11 mouse cellular contexts compared by ENCODE assay signal in the genomic region with DNA sequence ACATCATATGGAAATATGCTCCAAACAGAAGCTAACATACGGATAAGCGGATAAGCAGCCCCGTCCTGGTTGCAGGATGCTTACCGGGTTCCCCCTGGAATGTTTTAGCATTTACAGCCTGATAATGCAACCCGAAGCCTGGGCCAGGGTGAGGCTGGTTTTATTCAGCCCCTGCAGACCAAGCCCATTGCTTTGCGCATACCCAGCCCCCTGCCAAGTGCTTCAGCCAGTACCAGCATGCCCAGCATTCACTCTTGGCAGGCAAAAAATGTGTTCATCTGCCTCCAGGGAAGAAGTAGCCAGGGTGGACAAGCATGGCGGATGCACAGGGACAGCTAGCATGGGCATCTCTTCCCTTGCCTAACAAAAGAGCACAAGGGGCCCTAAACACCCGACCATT.
DNase-seq lines count a peak whose midpoint lies in the region; ATAC-seq and TF ChIP-seq lines count a peak whose summit lies in the region.
"Had no signal": no experiment of that assay in that cellular context is flagged by ENCODE, and none has a peak within 500 bp of the region (broad histone marks: within the 10 kb centered on the region; RNA-seq: fewer than 3 reads in every experiment).

No protein-coding gene starts in this region.

- H3K9me3 ChIP-seq in hindbrain, embryonic 13.5 days: no peaks in the 10 kb centered on the region
- H3K9me3 ChIP-seq in hindbrain, embryonic 12.5 days (replicated peaks): no peaks in the 10 kb centered on the region
- H3K9me3 ChIP-seq in forebrain, postnatal 0 days (ENCODE audit: low read length): no peaks in the 10 kb centered on the region
- no peaks in the 10 kb centered on the region for H3K9me3 ChIP-seq in midbrain, embryonic 15.5 days
- H3K9me3 ChIP-seq in lung, postnatal 0 days (ENCODE audit: low read length): no peaks in the 10 kb centered on the region
- H3K9me3 ChIP-seq in liver, embryonic 11.5 days (ENCODE audit: control insufficient read depth, low read length): no peaks in the 10 kb centered on the region

- ATAC-seq in hindbrain, embryonic 13.5 days (ENCODE audit: low FRiP score): no peak
- ATAC-seq in hindbrain, embryonic 12.5 days (ENCODE audit: low FRiP score): no peak
- ATAC-seq in forebrain, postnatal 0 days: peak; percentile 81
- ATAC-seq in midbrain, embryonic 15.5 days (replicated peaks): 0 out of 2 replicates have a peak, but pooled peaks have one; percentile 15
- ATAC-seq in lung, postnatal 0 days: no peak
- no peak for ATAC-seq in liver, embryonic 11.5 days (replicated peaks; ENCODE audit: low FRiP score)

- no peaks in the 10 kb centered on the region for H3K36me3 ChIP-seq in hindbrain, embryonic 13.5 days
- H3K36me3 ChIP-seq in hindbrain, embryonic 12.5 days: no peaks in the 10 kb centered on the region
- no peaks in the 10 kb centered on the region for H3K36me3 ChIP-seq in forebrain, postnatal 0 days (ENCODE audit: insufficient read depth)
- H3K36me3 ChIP-seq in midbrain, embryonic 15.5 days (replicated peaks): no peaks in the 10 kb centered on the region
- no peaks in the 10 kb centered on the region for H3K36me3 ChIP-seq in lung, postnatal 0 days (ENCODE audit: insufficient read depth, low read length)
- H3K36me3 ChIP-seq in liver, embryonic 11.5 days (ENCODE audit: control insufficient read depth, insufficient read depth, low read length): no peaks in the 10 kb centered on the region

- WGBS in hindbrain, embryonic 13.5 days: 55% methylated on average over 8 of the region's 8 CpGs
- 60% methylated on average over 8 of the region's 8 CpGs for WGBS in hindbrain, embryonic 12.5 days
- WGBS in forebrain, postnatal 0 days: 42% methylated on average over 8 of the region's 8 CpGs
- 51% methylated on average over 8 of the region's 8 CpGs for WGBS in midbrain, embryonic 15.5 days
- WGBS in lung, postnatal 0 days: 63% methylated on average over 8 of the region's 8 CpGs
- 55% methylated on average over 8 of the region's 8 CpGs for WGBS in liver, embryonic 11.5 days

- no peak for TF ChIP-seq EP300 in lung, postnatal 0 days (IDR thresholded peaks at IDR 0.05)

- peak overlapping the region; percentile 71 for H3K27ac ChIP-seq in hindbrain, embryonic 13.5 days
- H3K27ac ChIP-seq in hindbrain, embryonic 12.5 days: no peak overlapping the region
- peak overlapping the region; percentile 29; the same call in 1 of the 2 replicates for H3K27ac ChIP-seq in forebrain, postnatal 0 days (ENCODE audit: low read depth, low read length)
- H3K27ac ChIP-seq in midbrain, embryonic 15.5 days: peak overlapping the region; percentile 48
- H3K27ac ChIP-seq in lung, postnatal 0 days (ENCODE audit: low read length): no peak overlapping the region
- no peak overlapping the region for H3K27ac ChIP-seq in liver, embryonic 11.5 days (ENCODE audit: low read depth, low read length)
- H3K27ac ChIP-seq: liver, embryonic 14.5 days had no signal

- no peak overlapping the region for H3K9ac ChIP-seq in hindbrain, embryonic 13.5 days
- no peak overlapping the region for H3K9ac ChIP-seq in hindbrain, embryonic 12.5 days
- no peak overlapping the region for H3K9ac ChIP-seq in forebrain, postnatal 0 days
- no peak overlapping the region for H3K9ac ChIP-seq in midbrain, embryonic 15.5 days
- no peak overlapping the region for H3K9ac ChIP-seq in lung, postnatal 0 days (replicated peaks; ENCODE audit: low read depth)
- no peak overlapping the region for H3K9ac ChIP-seq in liver, embryonic 11.5 days (ENCODE audit: low read depth, low read length)
- H3K9ac ChIP-seq: liver, embryonic 14.5 days had no signal

- peak; percentile 89 for DNase-seq in cerebellum, adult 11-12 months
- peak; percentile 73 for DNase-seq in forebrain, postnatal 0 days
- DNase-seq in lung, postnatal 0 days (ENCODE audit: low spot score): no peak
- no peak for DNase-seq in liver, embryonic 11.5 days (ENCODE audit: low spot score)
- DNase-seq in gastrocnemius, postnatal 14 days: no peak
- DNase-seq: kidney, postnatal 14 days; lung, postnatal 4 days had no signal

- peaks cover 43% of the 10 kb centered on the region for H3K4me1 ChIP-seq in hindbrain, embryonic 13.5 days (replicated peaks)
- H3K4me1 ChIP-seq in hindbrain, embryonic 12.5 days: peaks cover 36% of the 10 kb centered on the region
- peaks cover 9% of the 10 kb centered on the region for H3K4me1 ChIP-seq in forebrain, postnatal 0 days (ENCODE audit: insufficient read depth)
- H3K4me1 ChIP-seq in midbrain, embryonic 15.5 days: peaks cover 21% of the 10 kb centered on the region
- H3K4me1 ChIP-seq in lung, postnatal 0 days (ENCODE audit: insufficient read depth, low read depth, low read length): no peaks in the 10 kb centered on the region
- peaks cover 12% of the 10 kb centered on the region; the same call in 1 of the 2 replicates for H3K4me1 ChIP-seq in liver, embryonic 11.5 days (replicated peaks; ENCODE audit: control insufficient read depth, insufficient read depth, low read length)

- intact Hi-C loops in gastrocnemius, postnatal 14 days (cut with DNase I; ENCODE audit: low total_unique reads): no loop called here

- no peak overlapping the region for H3K4me2 ChIP-seq in hindbrain, embryonic 13.5 days
- H3K4me2 ChIP-seq in hindbrain, embryonic 12.5 days (replicated peaks): no peak overlapping the region
- no peak overlapping the region for H3K4me2 ChIP-seq in forebrain, postnatal 0 days (ENCODE audit: low read depth)
- H3K4me2 ChIP-seq in midbrain, embryonic 15.5 days: no peak overlapping the region
- no peak overlapping the region for H3K4me2 ChIP-seq in lung, postnatal 0 days (replicated peaks; ENCODE audit: low read depth, low read length)
- H3K4me2 ChIP-seq in liver, embryonic 11.5 days: no peak overlapping the region

- no peaks in the 10 kb centered on the region for H3K27me3 ChIP-seq in hindbrain, embryonic 13.5 days
- H3K27me3 ChIP-seq in hindbrain, embryonic 12.5 days: no peaks in the 10 kb centered on the region
- no peaks in the 10 kb centered on the region for H3K27me3 ChIP-seq in forebrain, postnatal 0 days (ENCODE audit: insufficient read depth, low read length)
- no peaks in the 10 kb centered on the region for H3K27me3 ChIP-seq in midbrain, embryonic 15.5 days (replicated peaks)
- H3K27me3 ChIP-seq in lung, postnatal 0 days (replicated peaks; ENCODE audit: insufficient read depth, low read length): no peaks in the 10 kb centered on the region
- no peaks in the 10 kb centered on the region for H3K27me3 ChIP-seq in liver, embryonic 11.5 days (replicated peaks; ENCODE audit: control insufficient read depth, insufficient read depth, low read length)

- no peak for TF ChIP-seq CTCF in forebrain, postnatal 0 days (IDR thresholded peaks at IDR 0.05; ENCODE audit: low read depth)
- TF ChIP-seq CTCF in lung, postnatal 0 days (IDR thresholded peaks at IDR 0.05): no peak

- no peak overlapping the region for H3K4me3 ChIP-seq in hindbrain, embryonic 13.5 days
- no peak overlapping the region for H3K4me3 ChIP-seq in hindbrain, embryonic 12.5 days
- no peak overlapping the region for H3K4me3 ChIP-seq in forebrain, postnatal 0 days (ENCODE audit: low read depth, low read length)
- H3K4me3 ChIP-seq in midbrain, embryonic 15.5 days: no peak overlapping the region
- no peak overlapping the region for H3K4me3 ChIP-seq in lung, postnatal 0 days (ENCODE audit: low read depth, low read length)
- no peak overlapping the region for H3K4me3 ChIP-seq in liver, embryonic 11.5 days (ENCODE audit: low read depth, low read length)

Comparison
In these comparisons a context has a peak if more than half of its experiments do, and no peak if none do; other contexts are left out.
1. H3K27ac ChIP-seq: peak in hindbrain, embryonic 13.5 days (single experiment), forebrain, postnatal 0 days (single experiment) and midbrain, embryonic 15.5 days (single experiment); none in hindbrain, embryonic 12.5 days (single experiment), lung, postnatal 0 days (single experiment) and liver, embryonic 11.5 days (single experiment).
2. ATAC-seq: peak in forebrain, postnatal 0 days (single experiment) and midbrain, embryonic 15.5 days (single experiment); none in hindbrain, embryonic 13.5 days (single experiment), hindbrain, embryonic 12.5 days (single experiment), lung, postnatal 0 days (single experiment) and liver, embryonic 11.5 days (single experiment).
3. DNase-seq: peak in cerebellum, adult 11-12 months (single experiment) and forebrain, postnatal 0 days (single experiment); none in lung, postnatal 0 days (single experiment), liver, embryonic 11.5 days (single experiment) and gastrocnemius, postnatal 14 days (single experiment).